Mouse (Mus musculus): ENCODE results near the gene Esyt1. TPM values are rescaled to one million over a fixed set of nuclear protein-coding genes. Genes with fewer than 3 reads are reported as not detected.

Esyt1 gene
- 8.9 and 10.3 TPM in 2 replicates for polyA plus RNA-seq (2012; rRNA removed)

DNA sequence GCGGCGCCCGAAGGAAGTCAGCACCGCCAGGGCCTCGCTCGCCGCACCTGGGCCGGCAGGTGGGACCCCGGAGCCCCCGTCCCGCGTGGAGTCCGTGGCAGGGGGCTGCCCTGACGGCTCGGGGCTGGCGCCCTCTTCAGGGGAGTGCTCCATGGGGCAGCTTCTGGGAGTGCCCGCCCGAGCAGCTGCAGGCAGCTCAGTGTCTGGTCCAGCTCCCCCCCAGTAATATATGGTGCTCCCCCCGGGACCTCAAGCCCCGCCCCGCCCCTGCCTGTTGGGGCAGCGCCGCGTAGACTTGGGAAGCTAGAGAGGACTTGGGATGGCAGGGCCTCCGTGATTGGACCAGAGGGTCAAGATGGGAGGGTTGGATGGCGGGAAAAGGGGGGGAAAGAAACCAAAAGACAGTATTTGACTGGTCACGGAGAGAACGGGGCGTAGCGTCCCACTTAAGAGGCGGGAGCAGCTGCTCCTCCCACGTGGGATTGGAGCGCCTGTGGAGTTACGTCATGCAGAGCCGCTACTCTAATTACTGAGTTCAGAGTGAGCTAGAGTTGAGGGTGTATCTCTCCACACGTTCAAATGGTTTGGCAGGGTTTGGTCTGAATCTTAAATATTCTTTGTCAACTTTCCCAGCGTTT is at the start of gene Esyt1:
Gene Esyt1, minus strand, starts transcription at position 201 of the 638 bp plus-strand sequence.

GRCm38 (mm10) chr10:128565788-128566531 is 40.3 kb upstream of the Esyt1 start, which contains the start of gene Pa2g4:
TSS of gene Pa2g4 (minus strand) at chr10:128565987.

DNA sequence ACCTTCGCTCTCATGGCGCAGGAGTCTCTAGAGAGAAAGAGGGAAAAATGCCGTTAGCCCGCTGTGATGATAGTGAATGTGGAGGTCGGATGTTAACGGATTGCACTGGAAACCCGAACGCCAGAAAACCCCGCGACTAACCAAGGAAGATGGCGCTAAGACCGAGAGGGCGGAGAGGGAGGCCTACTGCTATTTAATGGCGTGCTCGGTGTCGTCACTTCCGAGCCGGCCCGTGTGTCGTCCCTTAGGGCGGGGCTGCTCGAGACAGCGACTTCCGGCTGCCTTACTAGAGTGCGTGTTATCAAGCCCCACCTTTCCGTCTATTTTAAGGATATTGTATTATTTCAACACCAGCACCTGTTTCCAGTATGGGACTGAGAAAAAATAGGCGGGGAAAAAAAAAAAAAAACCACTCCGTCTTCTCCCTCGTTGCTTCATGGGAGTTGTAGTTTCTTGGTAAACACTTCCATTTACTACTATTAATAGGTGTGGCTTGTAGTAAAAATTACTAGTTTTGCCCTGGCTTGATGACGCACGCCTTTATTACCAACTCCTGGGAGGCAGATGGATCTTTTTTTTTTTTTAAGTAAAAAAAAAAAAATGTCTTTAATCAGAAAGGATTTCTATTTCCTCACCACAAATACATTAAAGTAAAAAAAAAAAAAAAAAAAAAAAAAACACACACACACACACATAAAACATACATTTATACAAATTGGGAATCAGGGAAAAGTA is 23.4 kb upstream of the Esyt1 start, which contains the start of gene Rpl41:
Gene Rpl41, minus strand, starts transcription at position 359 of the 735 bp plus-strand sequence.

DNA sequence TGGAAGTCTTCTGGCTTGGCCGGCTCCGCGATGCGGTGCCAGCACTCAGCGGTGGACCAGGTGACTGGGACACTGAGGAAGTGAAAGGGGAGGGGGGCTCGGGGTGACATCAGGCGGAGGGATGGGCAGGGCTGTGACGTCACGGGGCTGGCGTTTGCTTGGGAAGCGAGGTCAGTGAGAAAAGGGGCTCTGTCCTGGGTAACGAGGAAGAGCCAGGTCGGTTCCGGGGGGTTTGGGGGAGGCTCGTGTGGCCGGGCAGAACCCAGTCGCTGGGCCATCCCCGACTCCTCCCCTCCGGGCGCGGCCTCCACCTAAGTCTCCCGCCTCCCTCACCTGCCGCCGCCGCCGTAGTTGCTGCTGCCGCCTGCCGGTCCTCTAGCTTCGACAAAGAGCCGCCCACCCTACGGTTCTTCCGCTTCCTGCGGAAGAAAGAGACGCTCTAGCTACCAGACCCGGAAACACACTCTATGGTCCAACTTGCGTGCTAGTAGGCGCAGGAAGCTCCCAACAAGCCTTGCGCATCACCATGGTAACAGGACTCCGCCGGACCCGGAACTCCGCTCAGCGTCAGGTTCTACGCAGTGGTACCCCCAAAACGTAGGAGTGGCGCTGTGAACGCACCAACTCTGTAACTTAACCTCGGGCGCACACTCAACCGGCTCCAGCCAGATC is 21.8 kb upstream of the Esyt1 start, which contains the start of gene Zc3h10:
Gene Zc3h10, minus strand, starts transcription at position 414 of the 672 bp plus-strand sequence.

GRCm38 (mm10) chr10:128498590-128498989 is 27.1 kb downstream of the Esyt1 start, which contains the start of gene Myl6b:
TSS of gene Myl6b (minus strand) at chr10:128498685.

GRCm38 (mm10) chr10:128493695-128494666 is 31.7 kb downstream of the Esyt1 start, which contains the start of gene Myl6:
TSS of gene Myl6 (minus strand) at chr10:128494145.

Other genes starting within 250 kb of the Esyt1 start
- gene Il23a, start 227.1 kb downstream of the Esyt1 start, polyA plus RNA-seq (2012; rRNA removed): 0.05 and 0.07 TPM in 2 replicates
- 11.6 and 14.5 TPM in 2 replicates for gene Pan2, start 222.5 kb downstream of the Esyt1 start, polyA plus RNA-seq (2012; rRNA removed)
- gene Cnpy2, start 203.4 kb downstream of the Esyt1 start, polyA plus RNA-seq (2012; rRNA removed): 40.1 and 42.6 TPM in 2 replicates
- gene Cs, start 188.1 kb downstream of the Esyt1 start, polyA plus RNA-seq (2012; rRNA removed): 77.6 and 86.0 TPM in 2 replicates
- gene Coq10a, start 156.9 kb downstream of the Esyt1 start, polyA plus RNA-seq (2012; rRNA removed): 6.3 and 7.8 TPM in 2 replicates
- 6.6 and 7.5 TPM in 2 replicates for gene Ankrd52, start 148.8 kb downstream of the Esyt1 start, polyA plus RNA-seq (2012; rRNA removed)
- gene Slc39a5, start 124.6 kb downstream of the Esyt1 start, polyA plus RNA-seq (2012; rRNA removed): 27.1 and 33.4 TPM in 2 replicates
- 23.4 and 25.4 TPM in 2 replicates for gene Nabp2, start 114.4 kb downstream of the Esyt1 start, polyA plus RNA-seq (2012; rRNA removed)
- gene Rnf41, start 114.2 kb downstream of the Esyt1 start, polyA plus RNA-seq (2012; rRNA removed): 5.3 and 6.0 TPM in 2 replicates
- gene Smarcc2, start 66.6 kb downstream of the Esyt1 start, polyA plus RNA-seq (2012; rRNA removed): 29.4 and 31.2 TPM in 2 replicates
- 684 and 704 TPM in 2 replicates for gene Myl6, start 31.7 kb downstream of the Esyt1 start, polyA plus RNA-seq (2012; rRNA removed)
- 1.3 and 2.6 TPM in 2 replicates for gene Myl6b, start 27.2 kb downstream of the Esyt1 start, polyA plus RNA-seq (2012; rRNA removed)
- 3.4 and 3.9 TPM in 2 replicates for gene Zc3h10, start 21.9 kb upstream of the Esyt1 start, polyA plus RNA-seq (2012; rRNA removed)
- 2,339 and 2,756 TPM in 2 replicates for gene Rpl41, start 23.4 kb upstream of the Esyt1 start, polyA plus RNA-seq (2012; rRNA removed)
- gene Pa2g4, start 40.1 kb upstream of the Esyt1 start, polyA plus RNA-seq (2012; rRNA removed): 134 TPM in 2 replicates
- gene Erbb3, start 63.8 kb upstream of the Esyt1 start, polyA plus RNA-seq (2012; rRNA removed): 1.6 and 1.8 TPM in 2 replicates
- 772 and 943 TPM in 2 replicates for gene Rps26, start 100.9 kb upstream of the Esyt1 start, polyA plus RNA-seq (2012; rRNA removed)
- gene Ikzf4, start 120.1 kb upstream of the Esyt1 start, polyA plus RNA-seq (2012; rRNA removed): 0.10 and 0.13 TPM in 2 replicates
- gene Suox, start 148.2 kb upstream of the Esyt1 start, polyA plus RNA-seq (2012; rRNA removed): 7.1 and 8.4 TPM in 2 replicates
- 18.4 and 20.3 TPM in 2 replicates for gene Rab5b, start 170.4 kb upstream of the Esyt1 start, polyA plus RNA-seq (2012; rRNA removed)
- gene Pmel, start 178.3 kb upstream of the Esyt1 start, polyA plus RNA-seq (2012; rRNA removed): 0.24 and 0.29 TPM in 2 replicates
- 37.4 and 45.7 TPM in 2 replicates for gene Cdk2, start 179.2 kb upstream of the Esyt1 start, polyA plus RNA-seq (2012; rRNA removed)
- 1.6 and 1.8 TPM in 2 replicates for gene Dgka, start 219.0 kb upstream of the Esyt1 start, polyA plus RNA-seq (2012; rRNA removed)
- 18.7 and 21.6 TPM in 2 replicates for gene Pym1, start 222.0 kb upstream of the Esyt1 start, polyA plus RNA-seq (2012; rRNA removed)